Mouse (Mus musculus) ES-Bruce4 (cell line): ENCODE measurements around the gene Gm10912.
"Not testable (repeated sequence)": the region's sequence is repeated elsewhere in the genome, so short reads cannot be mapped to it uniquely, and the experiment has no call there.

Source experiments
- CTCF ChIP-seq: IDR thresholded peaks from one replicate; pipeline ENCODE4 v1.8.1; 2011; ENCODE audit warnings: low read depth, low read length
- POLR2A ChIP-seq: IDR thresholded peaks from one replicate; pipeline ENCODE4 v1.8.1; 2011; ENCODE audit warnings: low read length; ENCODE audit not compliant: insufficient read depth

- TF ChIP-seq CTCF, POLR2A: not testable (repeated sequence)
Measured at GRCm38 (mm10) chr2:104081436-104082050, 15.9 kb downstream of the Gm10912 start.
